In the genomic region with DNA sequence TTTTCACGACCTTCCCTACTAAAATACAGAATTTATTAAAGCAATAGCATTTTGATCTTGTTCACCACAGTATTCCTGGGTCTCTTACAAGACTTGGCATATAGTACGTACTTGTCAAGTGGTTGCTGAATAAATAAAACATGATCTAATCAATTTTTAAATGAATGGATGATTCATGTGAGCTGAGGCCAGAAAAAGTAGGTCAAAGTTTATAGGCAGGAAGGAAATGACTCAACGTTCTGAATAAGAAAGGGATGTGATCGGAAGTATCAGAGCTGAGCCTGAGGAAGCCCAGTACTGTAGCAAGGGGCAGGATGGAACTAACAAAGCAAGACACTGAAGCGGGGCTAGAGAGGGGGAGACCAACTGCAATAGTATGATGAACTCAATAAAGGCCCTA, we compare ENCODE assay signal across 12 mouse cellular contexts.
A peak's percentile ranks its signal among the peaks of the same experiment; 100 is the strongest.
DNase-seq lines count a peak whose midpoint lies in the region; ATAC-seq and TF ChIP-seq lines count a peak whose summit lies in the region.
"Had no signal": no experiment of that assay in that cellular context is flagged by ENCODE, and none has a peak within 500 bp of the region (broad histone marks: within the 10 kb centered on the region; RNA-seq: fewer than 3 reads in every experiment).

No protein-coding gene starts in this region.

- no peaks in the 10 kb centered on the region for H3K4me1 ChIP-seq in heart, postnatal 0 days (ENCODE audit: control insufficient read depth, insufficient read depth)
- H3K4me1 ChIP-seq in hindbrain, postnatal 0 days (ENCODE audit: insufficient read depth, low read length) = no peaks in the 10 kb centered on the region
- H3K4me1 ChIP-seq in midbrain, embryonic 15.5 days = no peaks in the 10 kb centered on the region
- H3K4me1 ChIP-seq: embryonic facial prominence, embryonic 15.5 days; neural tube, embryonic 13.5 days; stomach, embryonic 15.5 days had no signal

- H3K27ac ChIP-seq in heart, postnatal 0 days (ENCODE audit: low read depth) = peak overlapping the region; percentile 48; the same call in 1 of the 2 replicates
- no peak overlapping the region for H3K27ac ChIP-seq in hindbrain, postnatal 0 days
- no peak overlapping the region for H3K27ac ChIP-seq in midbrain, embryonic 15.5 days
- H3K27ac ChIP-seq: embryonic facial prominence, embryonic 15.5 days; neural tube, embryonic 13.5 days; stomach, embryonic 15.5 days had no signal

- DNase-seq in kidney, adult 9 months = peak; percentile 14
- no peak for DNase-seq in kidney, adult 18-20 months
- DNase-seq in MN1 (ENCODE audit: low spot score) = peak; percentile 18
- peak; percentile 45 for DNase-seq in heart, postnatal 0 days (ENCODE audit: low spot score)
- peak; percentile 25 for DNase-seq in retina, postnatal 1 day
- no peak for DNase-seq in hindbrain, postnatal 0 days (ENCODE audit: low spot score)
- DNase-seq: midbrain, embryonic 14.5 days had no signal

- no peak overlapping the region for H3K9ac ChIP-seq in heart, postnatal 0 days (replicated peaks; ENCODE audit: low read depth, low read length)
- no peak overlapping the region for H3K9ac ChIP-seq in hindbrain, postnatal 0 days (replicated peaks; ENCODE audit: low read length)
- H3K9ac ChIP-seq in midbrain, embryonic 15.5 days = no peak overlapping the region
- H3K9ac ChIP-seq: embryonic facial prominence, embryonic 15.5 days; neural tube, embryonic 13.5 days; stomach, embryonic 15.5 days had no signal

- 45% methylated on average over 5 of the region's 5 CpGs for WGBS in heart, postnatal 0 days
- WGBS in hindbrain, postnatal 0 days = 76% methylated on average over 5 of the region's 5 CpGs
- 81% methylated on average over 5 of the region's 5 CpGs for WGBS in midbrain, embryonic 15.5 days

- no peak overlapping the region for H3K4me2 ChIP-seq in heart, postnatal 0 days (ENCODE audit: low read depth, low read length)
- no peak overlapping the region for H3K4me2 ChIP-seq in hindbrain, postnatal 0 days (ENCODE audit: low read depth, low read length)
- H3K4me2 ChIP-seq in midbrain, embryonic 15.5 days = no peak overlapping the region
- H3K4me2 ChIP-seq: embryonic facial prominence, embryonic 15.5 days; neural tube, embryonic 13.5 days; stomach, embryonic 15.5 days had no signal

- peaks cover 7% of the 10 kb centered on the region for H3K36me3 ChIP-seq in heart, postnatal 0 days (replicated peaks; ENCODE audit: control insufficient read depth, insufficient read depth, low read length)
- H3K36me3 ChIP-seq in hindbrain, postnatal 0 days (ENCODE audit: insufficient read depth, low read length) = no peaks in the 10 kb centered on the region
- H3K36me3 ChIP-seq in midbrain, embryonic 15.5 days (replicated peaks) = no peaks in the 10 kb centered on the region
- H3K36me3 ChIP-seq: embryonic facial prominence, embryonic 15.5 days; G1E; stomach, embryonic 15.5 days had no signal

- no peak for TF ChIP-seq CTCF in heart, postnatal 0 days (IDR thresholded peaks at IDR 0.05; ENCODE audit: low read depth)
- TF ChIP-seq CTCF in hindbrain, postnatal 0 days (IDR thresholded peaks at IDR 0.05; ENCODE audit: low read depth) = no peak

- no peak overlapping the region for H3K4me3 ChIP-seq in heart, postnatal 0 days (ENCODE audit: low read depth, low read length)
- H3K4me3 ChIP-seq in hindbrain, postnatal 0 days (ENCODE audit: low read length) = no peak overlapping the region
- H3K4me3 ChIP-seq in midbrain, embryonic 15.5 days = no peak overlapping the region
- H3K4me3 ChIP-seq: embryonic facial prominence, embryonic 15.5 days; neural tube, embryonic 13.5 days; stomach, embryonic 15.5 days had no signal

- TF ChIP-seq EP300 in heart, postnatal 0 days (IDR thresholded peaks at IDR 0.05; ENCODE audit: low read depth) = no peak

- no peaks in the 10 kb centered on the region for H3K9me3 ChIP-seq in heart, postnatal 0 days (replicated peaks; ENCODE audit: control insufficient read depth, low read length)
- no peaks in the 10 kb centered on the region for H3K9me3 ChIP-seq in hindbrain, postnatal 0 days (ENCODE audit: low read length)
- no peaks in the 10 kb centered on the region for H3K9me3 ChIP-seq in midbrain, embryonic 15.5 days
- H3K9me3 ChIP-seq: embryonic facial prominence, embryonic 15.5 days; G1E; neural tube, embryonic 13.5 days; stomach, embryonic 15.5 days had no signal

- peak; percentile 66; the same call in 1 of the 2 replicates for ATAC-seq in heart, postnatal 0 days (ENCODE audit: insufficient read depth, low read depth)
- no peak for ATAC-seq in hindbrain, postnatal 0 days
- no peak for ATAC-seq in midbrain, embryonic 15.5 days (replicated peaks)

- H3K27me3 ChIP-seq in heart, postnatal 0 days (ENCODE audit: control insufficient read depth, insufficient read depth, low read length) = no peaks in the 10 kb centered on the region
- H3K27me3 ChIP-seq in hindbrain, postnatal 0 days (ENCODE audit: insufficient read depth, low read length) = no peaks in the 10 kb centered on the region
- no peaks in the 10 kb centered on the region for H3K27me3 ChIP-seq in midbrain, embryonic 15.5 days (replicated peaks)
- H3K27me3 ChIP-seq: embryonic facial prominence, embryonic 15.5 days; neural tube, embryonic 13.5 days; stomach, embryonic 15.5 days had no signal

Comparison
In these comparisons a context has a peak if more than half of its experiments do, and no peak if none do; other contexts are left out.
1. DNase-seq: peak in kidney, adult 9 months (single experiment), MN1 (single experiment), heart, postnatal 0 days (single experiment) and retina, postnatal 1 day (single experiment); none in kidney, adult 18-20 months (single experiment) and hindbrain, postnatal 0 days (single experiment).